Mouse (Mus musculus): Measurements from ENCODE around the gene Otos.

- TF ChIP-seq CTCF (IDR thresholded peaks at IDR 0.05) (no peak), EP300 (IDR thresholded peaks at IDR 0.05) (no peak)
Observed at GRCm38 (mm10) chr1:92678757-92679156, 30.1 kb upstream of the Otos start.
